Mouse (Mus musculus): ENCODE data around the gene Lpar1.

Gene Lpar1

GRCm38 (mm10) chr4:58508833-58509232 lies 44.9 kb downstream of the Lpar1 start:
- no peak for DNase-seq (ENCODE audit: low spot score in 2 of 2)

DNA sequence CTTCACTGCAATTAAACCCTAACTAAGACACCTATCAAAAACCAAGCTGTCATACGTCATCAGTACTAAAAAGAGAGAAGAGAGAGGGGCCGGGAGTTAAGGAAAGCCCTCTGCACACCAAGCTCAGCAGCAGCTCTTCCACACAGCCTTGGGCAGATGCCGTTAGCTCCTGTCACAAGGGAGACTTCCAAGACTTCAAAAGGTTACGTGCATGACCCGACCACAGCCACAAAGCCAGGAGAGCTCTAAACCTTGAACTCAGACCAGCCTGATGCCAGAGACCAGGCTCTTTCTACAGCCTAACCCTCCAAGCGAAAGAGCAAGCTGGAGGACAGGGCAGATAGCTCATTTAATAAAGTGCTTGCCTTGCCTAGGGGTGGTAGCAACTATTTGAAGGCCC lies 46.2 kb downstream of the Lpar1 start:
- DNase-seq (ENCODE audit: low spot score in 2 of 2): no peak

DNA sequence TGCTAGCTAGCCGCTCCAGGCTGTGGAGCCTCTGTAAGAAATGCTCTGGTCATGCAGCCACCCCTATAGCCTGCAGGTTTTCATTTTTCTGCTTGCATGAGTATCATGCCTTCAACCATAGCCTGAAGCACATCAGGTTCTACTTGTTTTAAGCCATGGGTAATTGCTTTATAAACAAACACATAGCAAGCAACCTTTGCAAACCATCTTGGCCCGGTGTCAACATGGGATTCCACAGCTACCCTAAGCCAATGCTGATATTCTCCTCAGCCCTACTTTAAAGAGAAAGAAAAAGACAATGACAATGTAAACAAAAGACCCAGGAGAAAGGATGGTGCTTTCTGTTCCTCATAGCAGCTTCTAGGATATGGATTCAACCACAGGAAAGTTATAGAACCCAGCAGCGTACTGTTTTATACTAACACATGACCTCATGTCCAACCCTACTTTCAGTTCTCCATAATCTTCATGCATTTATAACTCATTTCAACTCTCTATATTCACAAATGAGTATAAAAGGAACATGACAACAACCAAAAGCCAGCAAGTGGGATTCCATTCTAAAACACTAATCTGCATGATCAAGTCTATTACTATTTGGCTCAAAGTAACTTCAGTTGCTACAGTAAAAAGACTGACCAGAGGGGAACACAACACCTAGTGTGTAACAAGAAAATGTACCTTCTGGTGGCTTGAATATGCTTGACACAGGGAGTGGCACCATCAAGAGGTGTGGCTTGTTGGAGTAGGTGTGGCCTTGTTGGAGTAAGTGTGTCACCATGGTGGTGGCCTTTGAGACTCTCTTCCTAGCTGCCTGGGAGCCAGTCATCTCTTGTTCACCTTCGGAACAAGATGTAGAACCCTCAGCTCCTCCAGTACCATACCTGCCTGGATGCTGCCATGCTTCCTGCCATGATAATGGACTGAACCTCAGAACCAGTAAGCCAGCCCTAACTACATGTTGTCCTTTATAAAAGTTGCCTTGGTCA lies 46.9 kb downstream of the Lpar1 start:
- no peak for DNase-seq (ENCODE audit: low spot score in 2 of 2)

GRCm38 (mm10) chr4:58504250-58504649 lies 49.4 kb downstream of the Lpar1 start:
- DNase-seq (ENCODE audit: low spot score in 2 of 2): no peak

DNA sequence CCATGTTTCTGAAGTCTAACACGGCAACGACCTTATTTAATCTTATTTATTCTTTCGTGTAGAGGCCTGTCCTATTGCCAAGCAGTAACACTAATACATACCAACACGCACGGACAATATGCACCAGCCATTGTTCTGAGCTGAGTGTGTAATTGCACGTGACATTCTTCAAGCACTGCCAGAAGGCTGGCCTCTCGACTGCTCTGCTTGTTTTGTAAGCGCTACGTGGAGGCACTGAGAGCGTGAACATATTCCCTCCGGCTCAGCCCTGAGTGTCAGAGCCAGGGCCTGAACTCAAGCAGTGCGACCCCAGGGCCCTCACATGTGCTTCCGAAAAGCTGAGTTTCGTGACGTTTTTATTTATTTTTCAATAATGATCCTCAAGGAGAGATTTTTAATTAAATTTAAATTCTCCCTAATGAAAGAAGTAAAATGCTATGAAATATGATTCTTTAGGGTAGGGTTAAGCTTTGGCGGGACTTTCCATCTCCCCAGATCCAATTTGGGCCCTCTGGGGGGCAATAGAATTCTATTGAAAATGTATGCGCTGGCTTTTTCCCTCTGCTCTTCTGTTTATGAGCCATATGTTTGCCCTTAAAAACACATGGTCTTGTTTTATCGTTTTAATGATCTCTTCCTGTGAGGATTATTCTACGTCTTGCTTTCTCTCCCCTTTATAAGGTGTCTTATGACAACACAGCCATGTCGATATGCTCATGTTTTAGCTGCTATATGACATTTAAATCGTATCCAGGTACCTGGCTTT lies 52.5 kb downstream of the Lpar1 start:
- no peak for DNase-seq (ENCODE audit: low spot score in 2 of 2)

- no peak for DNase-seq (ENCODE audit: low spot score in 2 of 2)
These were observed 53.9 kb downstream of the Lpar1 start for GRCm38 (mm10) chr4:58499831-58500230.

GRCm38 (mm10) chr4:58499241-58499640 lies 54.5 kb downstream of the Lpar1 start:
- no peak for DNase-seq (ENCODE audit: low spot score in 2 of 2)

- DNase-seq (ENCODE audit: low spot score in 2 of 2): no peak
These were observed 55.0 kb downstream of the Lpar1 start for GRCm38 (mm10) chr4:58498734-58499133.

DNA sequence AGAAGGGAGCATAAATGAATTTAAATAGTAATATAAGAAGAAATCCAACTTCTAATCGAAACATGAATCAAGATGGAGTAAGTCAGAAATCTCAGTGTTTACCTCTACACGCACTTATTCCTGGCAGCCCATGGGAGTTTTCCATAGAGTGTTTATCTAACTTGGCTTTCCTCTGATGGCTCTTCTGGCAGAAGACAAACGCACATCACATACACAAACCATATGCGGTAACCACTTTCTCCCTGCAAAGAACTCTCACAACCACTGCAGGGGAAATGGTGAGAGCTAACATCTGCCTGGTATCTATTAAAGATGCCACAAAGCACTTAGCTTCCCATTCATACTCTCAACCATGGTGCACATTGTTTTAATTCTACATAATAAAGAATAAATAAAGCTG lies 56.4 kb downstream of the Lpar1 start:
- DNase-seq (ENCODE audit: low spot score in 2 of 2): no peak

- no peak for DNase-seq (ENCODE audit: low spot score in 2 of 2)
These were observed 57.0 kb downstream of the Lpar1 start for GRCm38 (mm10) chr4:58496743-58497142.

DNA sequence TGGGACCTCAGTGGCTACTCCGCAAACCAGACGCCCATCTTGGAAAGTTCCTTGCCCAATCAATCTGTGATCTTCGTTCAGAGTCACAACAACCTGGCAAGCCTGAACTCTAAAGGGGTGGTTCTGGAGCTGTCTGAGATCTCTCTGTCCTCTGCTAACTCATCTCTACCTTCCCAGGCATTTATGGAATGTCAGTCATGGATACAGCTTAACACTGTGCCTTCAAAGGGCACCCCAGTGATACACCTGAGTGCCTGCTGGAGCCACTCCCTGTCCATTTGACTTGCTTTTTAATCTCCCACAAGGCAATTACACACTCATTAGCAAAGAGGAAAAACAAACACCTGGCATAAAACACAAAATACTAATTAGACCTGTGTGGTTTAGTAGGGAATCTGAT lies 62.0 kb downstream of the Lpar1 start:
- no peak for DNase-seq (ENCODE audit: low spot score in 2 of 2)

DNA sequence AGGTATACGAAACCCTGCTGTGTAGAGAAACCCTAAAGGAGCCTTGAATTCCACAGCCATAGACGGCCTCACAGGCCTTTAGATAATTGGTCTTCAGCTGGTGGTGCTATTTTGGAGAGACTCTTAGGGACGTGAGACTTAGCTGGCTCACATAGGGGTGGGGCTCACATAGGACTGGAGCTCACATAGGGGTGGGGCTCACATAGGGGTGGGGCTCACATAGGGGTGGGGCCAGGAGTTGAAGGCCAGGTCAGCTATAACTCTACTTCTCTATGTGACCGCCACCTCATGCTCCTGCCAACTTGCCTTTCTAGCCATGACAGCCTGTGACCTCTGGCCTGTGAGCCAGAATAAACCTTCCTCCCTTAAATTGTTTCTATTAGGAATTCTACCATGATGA lies 63.3 kb downstream of the Lpar1 start:
- no peak for DNase-seq (ENCODE audit: low spot score in 2 of 2)

GRCm38 (mm10) chr4:58478564-58478963 lies 75.1 kb downstream of the Lpar1 start:
- no peak for DNase-seq (ENCODE audit: low spot score in 2 of 2)

DNA sequence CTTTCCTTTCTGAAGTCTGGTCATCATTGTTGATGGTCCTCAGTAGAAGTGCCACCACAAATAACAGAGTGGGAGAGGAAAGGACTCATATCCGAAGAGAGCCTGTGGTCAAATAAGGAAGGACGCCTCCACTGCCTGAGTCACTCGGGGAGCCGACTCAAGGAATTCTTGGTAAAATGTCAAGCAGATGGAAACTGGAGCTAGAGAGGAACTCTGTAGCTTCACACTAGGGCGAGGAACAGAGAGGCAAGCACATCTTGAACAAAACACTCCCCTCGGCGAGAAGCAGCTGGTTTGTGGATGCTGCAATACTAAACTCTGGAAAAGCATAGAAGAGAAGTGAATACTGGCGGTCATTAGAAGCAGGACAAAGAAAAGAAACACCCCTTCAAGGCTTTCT lies 76.0 kb downstream of the Lpar1 start:
- DNase-seq (ENCODE audit: low spot score in 2 of 2): no peak

DNA sequence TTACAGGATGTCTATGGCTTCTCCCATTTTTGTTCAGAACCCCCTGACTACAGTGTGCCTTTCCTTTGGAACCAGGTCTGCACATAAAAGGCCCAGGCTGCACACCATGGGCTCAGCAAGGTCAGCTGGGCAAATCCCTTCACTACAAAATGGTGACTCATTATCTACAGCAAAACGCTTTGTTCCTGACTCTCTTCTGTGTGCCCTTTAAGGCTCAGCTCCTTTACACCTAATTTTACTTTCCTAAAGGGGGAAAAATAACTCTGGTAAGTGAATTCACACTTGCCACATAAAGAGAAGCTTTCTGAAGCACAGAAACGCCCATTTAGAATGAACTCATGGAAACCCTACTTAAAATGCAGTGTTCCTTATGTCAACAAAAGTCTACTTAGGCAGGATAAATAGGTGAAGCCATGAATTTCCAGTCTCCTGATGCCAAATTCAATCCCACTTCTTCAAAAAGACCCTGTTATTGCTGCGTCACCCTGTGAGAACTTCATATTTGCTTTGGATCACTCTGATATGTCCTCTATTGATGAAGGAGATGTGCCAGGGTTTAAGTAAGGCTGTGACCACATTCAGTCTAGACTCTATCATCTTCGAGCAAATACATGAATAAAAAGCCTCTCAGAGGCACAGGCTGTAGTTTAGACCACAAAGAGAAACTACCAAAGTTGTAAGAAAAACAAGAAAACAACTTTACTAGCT lies 82.3 kb downstream of the Lpar1 start:
- DNase-seq (ENCODE audit: low spot score in 2 of 2): no peak

DNA sequence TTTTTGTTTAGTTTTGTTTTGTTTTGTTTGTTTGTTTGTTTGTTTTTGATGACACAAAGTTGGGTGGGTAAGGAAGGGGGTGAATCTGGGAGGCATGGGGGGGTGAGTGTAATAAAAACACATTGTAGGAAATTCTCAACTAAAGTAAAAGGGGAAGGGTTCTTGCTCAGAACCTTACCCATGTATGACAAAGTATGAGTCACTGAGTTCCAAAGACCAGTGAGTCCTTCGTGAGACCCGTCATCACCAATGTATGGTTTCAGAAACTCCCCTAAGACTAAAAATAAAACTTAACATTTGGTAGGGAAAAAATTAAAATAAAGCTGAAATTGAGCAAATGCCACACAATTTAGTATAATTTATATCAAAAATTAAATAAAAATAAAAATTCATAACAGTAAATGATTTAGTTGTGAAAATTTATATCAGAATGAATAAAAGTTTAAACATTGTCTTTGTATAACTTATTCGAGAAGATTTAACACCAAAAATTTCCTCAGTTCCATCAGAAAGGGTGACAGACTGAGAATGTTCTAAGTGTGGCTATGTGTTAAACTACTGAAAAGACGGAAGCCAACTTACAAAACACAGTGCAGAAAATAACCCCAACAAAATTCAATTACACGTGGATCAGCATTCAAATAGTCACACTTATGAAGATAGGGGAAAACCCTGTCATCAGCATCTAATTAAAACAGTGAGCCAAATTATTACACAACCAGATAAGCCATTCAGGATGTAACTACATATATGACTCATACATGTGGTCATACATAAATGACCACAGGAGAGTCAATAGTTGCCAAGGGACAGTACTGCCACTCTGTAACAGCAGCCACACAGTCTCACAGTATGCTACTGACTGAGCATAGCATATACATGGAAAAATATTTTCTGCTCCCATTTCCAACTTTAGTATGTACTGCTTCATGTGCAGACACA lies 83.8 kb downstream of the Lpar1 start:
- DNase-seq (ENCODE audit: low spot score in 2 of 2): no peak

DNA sequence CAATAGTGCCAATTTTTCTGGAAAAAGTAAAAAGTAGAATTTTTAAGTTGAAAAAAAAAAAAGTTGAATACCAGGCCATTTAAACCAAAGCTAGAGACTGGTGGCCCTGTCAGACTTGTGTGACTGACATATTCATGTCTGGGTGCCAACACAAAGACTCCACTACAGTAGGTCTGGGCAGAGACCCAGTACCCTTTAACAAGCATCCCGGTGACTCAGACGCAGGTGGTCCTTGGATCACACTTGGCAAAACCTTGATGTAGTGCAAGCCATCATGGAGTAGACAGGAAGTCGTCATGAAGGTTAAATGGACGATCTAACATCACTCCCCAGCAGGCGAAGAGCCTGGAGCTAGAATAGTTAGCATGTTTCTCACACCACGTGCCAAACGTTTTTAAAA lies 84.7 kb downstream of the Lpar1 start:
- DNase-seq (ENCODE audit: low spot score in 2 of 2): no peak

GRCm38 (mm10) chr4:58465586-58465985 lies 88.1 kb downstream of the Lpar1 start:
- no peak for DNase-seq (ENCODE audit: low spot score in 2 of 2)

DNA sequence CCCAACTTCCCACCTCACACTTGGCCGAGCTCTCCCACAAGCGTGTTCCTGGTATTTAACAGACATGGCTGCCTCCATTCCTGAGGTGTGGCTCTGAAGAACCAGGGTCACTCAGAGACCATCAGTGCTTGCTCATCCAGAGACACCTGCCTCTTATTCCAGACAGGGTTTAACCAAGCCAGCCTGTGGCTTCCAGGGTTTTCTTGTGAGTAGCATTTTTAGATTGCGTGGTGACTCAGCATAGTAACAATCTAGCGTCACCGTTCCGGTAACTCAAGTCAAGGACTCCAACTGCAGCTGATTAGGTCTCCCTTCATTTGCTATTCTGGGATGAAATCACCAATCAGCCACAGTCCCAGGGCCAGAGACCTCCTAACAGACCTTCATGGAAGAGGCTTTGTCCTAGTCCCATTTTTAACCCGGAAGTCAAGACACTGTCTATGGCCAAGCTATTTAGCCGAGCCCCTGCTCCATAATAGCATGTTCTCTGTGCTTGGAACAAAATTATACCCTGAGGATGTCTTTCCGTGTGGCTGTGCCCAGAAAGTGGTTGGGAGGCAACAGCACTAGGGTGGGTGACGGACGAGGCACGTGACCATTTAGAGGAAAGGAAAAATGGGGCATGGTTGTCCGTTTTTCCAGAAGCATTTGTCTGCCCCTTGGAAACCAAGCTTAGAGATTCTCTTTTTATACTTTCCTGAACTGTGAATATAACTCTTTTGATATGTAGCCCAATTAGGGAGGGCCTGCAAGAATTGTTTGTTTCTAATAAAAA lies 89.1 kb downstream of the Lpar1 start:
- no peak for DNase-seq (ENCODE audit: low spot score in 2 of 2)

GRCm38 (mm10) chr4:58462990-58463389 lies 90.7 kb downstream of the Lpar1 start:
- DNase-seq (ENCODE audit: low spot score in 2 of 2): no peak
